Mouse (Mus musculus): ENCODE results near the gene Krt86. TPM values are rescaled to one million over a fixed set of nuclear protein-coding genes. Genes with fewer than 3 reads are reported as not detected.

Krt86 gene
- not detected in 2 replicates for polyA plus RNA-seq (2015; fragmentation: Nextera tagmentation; extraction: Ambion mirVana)

DNA sequence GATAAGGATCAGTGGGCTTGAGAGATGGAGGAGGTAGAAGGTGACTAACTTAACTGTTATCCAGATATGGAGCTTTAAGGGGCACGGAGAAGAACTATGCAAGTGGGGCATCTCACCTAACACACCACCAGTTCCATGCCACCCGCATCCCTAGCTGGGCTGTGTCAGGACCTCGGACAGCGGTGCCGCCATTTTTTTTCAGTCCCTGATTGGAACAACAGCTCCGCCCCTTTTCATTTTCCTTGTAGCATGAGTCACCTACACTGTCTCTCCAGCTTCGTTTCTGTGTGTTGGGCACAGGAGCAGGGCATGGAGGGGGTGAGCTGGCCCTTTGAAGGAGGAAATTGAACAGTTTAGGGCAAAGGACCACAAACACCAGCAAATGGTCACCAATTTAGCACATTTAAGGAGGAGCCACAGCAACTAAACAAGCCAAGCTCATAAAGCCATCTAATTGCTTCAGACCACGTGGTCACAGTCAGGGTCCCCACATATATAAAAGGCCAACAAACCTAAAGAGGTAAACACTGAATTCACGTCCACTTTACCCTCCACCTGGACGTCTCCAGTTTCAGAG lies at the start of gene Krt86:
TSS of gene Krt86 (plus strand) at position 527 of the 577 bp plus-strand sequence.
- ATAC-seq: no peak
- H3K9ac ChIP-seq (ENCODE audit: low read depth, low read length): no peak within 1 kb of the TSS
- H3K27ac ChIP-seq (ENCODE audit: low read depth, low read length): no peak within 1 kb of the TSS
- H3K36me3 ChIP-seq (ENCODE audit: control insufficient read depth, insufficient read depth): no peaks in the 10 kb centered on the region
- no peaks in the 10 kb centered on the region for H3K27me3 ChIP-seq (replicated peaks; ENCODE audit: control insufficient read depth, insufficient read depth, low read length)
- H3K4me3 ChIP-seq (ENCODE audit: low read depth, low read length): no peak within 1 kb of the TSS
- H3K4me1 ChIP-seq (replicated peaks; ENCODE audit: control insufficient read depth, insufficient read depth, low read length): no peaks in the 10 kb centered on the region
- WGBS: 22% methylated on average over 10 of the region's 10 CpGs
- H3K4me2 ChIP-seq (replicated peaks; ENCODE audit: low read depth): no peak within 1 kb of the TSS
- H3K9me3 ChIP-seq (ENCODE audit: control insufficient read depth): no peaks in the 10 kb centered on the region
- TF ChIP-seq CTCF (IDR thresholded peaks at IDR 0.05; ENCODE audit: low read depth): no peak

DNA sequence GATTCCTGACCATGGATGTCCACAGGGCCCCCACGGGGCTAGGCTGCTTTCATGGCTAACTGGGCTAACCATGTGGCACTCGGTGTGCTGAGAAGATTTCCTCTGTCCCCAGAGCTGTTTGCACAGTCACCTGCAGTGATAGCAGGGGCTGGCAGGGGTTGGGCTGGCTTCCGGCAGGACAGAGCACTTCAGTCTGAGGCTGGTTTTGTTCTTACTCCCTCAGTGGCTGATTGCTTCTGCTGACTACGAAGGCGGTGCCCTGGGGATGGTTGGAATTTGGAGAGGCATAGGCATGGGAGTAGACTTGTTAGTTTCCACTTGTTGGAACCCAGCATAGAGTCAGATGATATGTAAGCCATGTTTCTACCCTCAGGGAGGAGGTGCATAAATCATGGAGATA lies 48.4 kb upstream of the Krt86 start:
- peaks cover 25% of the 10 kb centered on the region; the same call in 1 of the 2 replicates for H3K36me3 ChIP-seq (ENCODE audit: control insufficient read depth, insufficient read depth)
- no peak for TF ChIP-seq CTCF (IDR thresholded peaks at IDR 0.05; ENCODE audit: low read depth)
- H3K4me3 ChIP-seq (ENCODE audit: low read depth, low read length): no peak overlapping the region
- no peaks in the 10 kb centered on the region for H3K9me3 ChIP-seq (ENCODE audit: control insufficient read depth)
- 18% methylated on average over 5 of the region's 5 CpGs for WGBS
- no peaks in the 10 kb centered on the region for H3K27me3 ChIP-seq (replicated peaks; ENCODE audit: control insufficient read depth, insufficient read depth, low read length)
- H3K4me1 ChIP-seq (replicated peaks; ENCODE audit: control insufficient read depth, insufficient read depth, low read length): no peaks in the 10 kb centered on the region
- no peak overlapping the region for H3K27ac ChIP-seq (ENCODE audit: low read depth, low read length)
- no peak overlapping the region for H3K4me2 ChIP-seq (replicated peaks; ENCODE audit: low read depth)
- H3K9ac ChIP-seq (ENCODE audit: low read depth, low read length): no peak overlapping the region
- no peak; the same call in 1 of the 2 replicates for ATAC-seq

DNA sequence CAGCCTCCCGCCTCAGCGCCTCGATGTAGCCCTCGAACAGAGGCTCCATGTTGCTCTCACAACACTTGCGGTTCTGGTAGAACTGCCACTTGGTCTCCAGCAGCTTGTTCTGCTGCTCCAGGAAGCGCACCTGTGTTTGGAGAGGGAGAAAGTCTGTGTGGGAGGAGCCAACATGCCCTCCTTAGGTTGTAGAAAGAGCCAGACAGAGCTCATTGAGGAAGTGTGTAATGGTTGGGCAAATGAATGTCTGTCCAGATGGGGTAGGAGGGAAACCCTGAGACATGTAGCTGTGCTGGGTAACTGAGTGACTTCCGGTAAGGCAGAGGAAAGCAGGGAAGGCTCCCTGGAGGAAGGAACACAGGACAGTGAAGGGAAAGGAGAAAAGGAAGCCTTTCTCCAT lies 36.7 kb upstream of the Krt86 start:
- Histone ChIP-seq H3K4me1 (replicated peaks; ENCODE audit: control insufficient read depth, insufficient read depth, low read length) (no peaks in the 10 kb centered on the region), H3K9me3 (ENCODE audit: control insufficient read depth) (no peaks in the 10 kb centered on the region), H3K9ac (ENCODE audit: low read depth, low read length) (no peak overlapping the region), H3K4me2 (replicated peaks; ENCODE audit: low read depth) (no peak overlapping the region), H3K36me3 (ENCODE audit: control insufficient read depth, insufficient read depth) (no peaks in the 10 kb centered on the region), H3K27me3 (replicated peaks; ENCODE audit: control insufficient read depth, insufficient read depth, low read length) (peaks cover 18% of the 10 kb centered on the region), H3K4me3 (ENCODE audit: low read depth, low read length) (no peak overlapping the region), H3K27ac (ENCODE audit: low read depth, low read length) (no peak overlapping the region)
- 73% methylated on average over 7 of the region's 7 CpGs for WGBS
- ATAC-seq: peak; percentile 52
- TF ChIP-seq CTCF (IDR thresholded peaks at IDR 0.05; ENCODE audit: low read depth): no peak

GRCm38 (mm10) chr15:101438555-101438954 lies 34.7 kb upstream of the Krt86 start, which contains the start of gene Krt87:
Gene Krt87, minus strand, starts transcription at chr15:101438804.
- TF ChIP-seq CTCF (IDR thresholded peaks at IDR 0.05; ENCODE audit: low read depth): no peak

DNA sequence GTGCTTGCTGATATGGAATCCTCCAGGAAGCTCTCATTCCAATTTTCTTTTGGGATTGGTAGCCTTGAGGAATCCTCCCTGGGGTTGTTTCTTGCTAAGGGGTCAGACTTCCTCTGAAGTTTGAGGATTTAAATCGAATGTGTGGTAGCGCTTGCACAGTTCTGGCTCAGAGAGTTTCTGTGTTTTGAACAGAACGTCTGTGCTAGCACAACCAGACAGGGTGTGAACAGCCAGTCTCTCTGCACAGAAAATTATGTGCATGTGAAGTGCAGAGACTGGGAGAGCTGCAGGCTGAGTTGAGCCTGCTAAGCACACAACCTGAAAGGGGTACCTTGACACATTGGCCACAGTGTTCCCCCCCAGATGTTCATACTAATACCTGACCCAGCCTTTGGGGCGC lies 32.4 kb upstream of the Krt86 start:
- no peaks in the 10 kb centered on the region for H3K9me3 ChIP-seq (ENCODE audit: control insufficient read depth)
- H3K27ac ChIP-seq (ENCODE audit: low read depth, low read length): no peak overlapping the region
- WGBS: 68% methylated on average over 4 of the region's 4 CpGs
- H3K4me1 ChIP-seq (replicated peaks; ENCODE audit: control insufficient read depth, insufficient read depth, low read length): no peaks in the 10 kb centered on the region
- H3K4me2 ChIP-seq (replicated peaks; ENCODE audit: low read depth): no peak overlapping the region
- peaks cover 18% of the 10 kb centered on the region for H3K27me3 ChIP-seq (replicated peaks; ENCODE audit: control insufficient read depth, insufficient read depth, low read length)
- no peak overlapping the region for H3K4me3 ChIP-seq (ENCODE audit: low read depth, low read length)
- no peak overlapping the region for H3K9ac ChIP-seq (ENCODE audit: low read depth, low read length)
- H3K36me3 ChIP-seq (ENCODE audit: control insufficient read depth, insufficient read depth): no peaks in the 10 kb centered on the region
- ATAC-seq: no peak
- TF ChIP-seq CTCF (IDR thresholded peaks at IDR 0.05; ENCODE audit: low read depth): no peak

More at GRCm38 (mm10) chr15:101438555-101438954, 34.7 kb upstream of the Krt86 start, which contains the start of gene Krt87:
- H3K4me3 ChIP-seq (ENCODE audit: low read depth, low read length): peak within 1 kb of the TSS; percentile 18; the same call in 1 of the 2 replicates
- H3K9me3 ChIP-seq (ENCODE audit: control insufficient read depth): no peaks in the 10 kb centered on the region
- no peak within 1 kb of the TSS for H3K9ac ChIP-seq (ENCODE audit: low read depth, low read length)
- H3K4me2 ChIP-seq (replicated peaks; ENCODE audit: low read depth): peak within 1 kb of the TSS; percentile 35; the same call in 1 of the 2 replicates
- no peak within 1 kb of the TSS for H3K27ac ChIP-seq (ENCODE audit: low read depth, low read length)
- peaks cover 18% of the 10 kb centered on the region for H3K27me3 ChIP-seq (replicated peaks; ENCODE audit: control insufficient read depth, insufficient read depth, low read length)
- H3K4me1 ChIP-seq (replicated peaks; ENCODE audit: control insufficient read depth, insufficient read depth, low read length): no peaks in the 10 kb centered on the region
- no peaks in the 10 kb centered on the region for H3K36me3 ChIP-seq (ENCODE audit: control insufficient read depth, insufficient read depth)
- WGBS: 4% methylated on average over 34 of the region's 34 CpGs
- no peak for ATAC-seq

GRCm38 (mm10) chr15:101446572-101446971 lies 26.7 kb upstream of the Krt86 start:
- H3K36me3 ChIP-seq (ENCODE audit: control insufficient read depth, insufficient read depth): no peaks in the 10 kb centered on the region
- no peak overlapping the region for H3K4me2 ChIP-seq (replicated peaks; ENCODE audit: low read depth)
- no peaks in the 10 kb centered on the region for H3K27me3 ChIP-seq (replicated peaks; ENCODE audit: control insufficient read depth, insufficient read depth, low read length)
- WGBS: 69% methylated on average over 11 of the region's 11 CpGs
- no peak for ATAC-seq
- no peak for TF ChIP-seq CTCF (IDR thresholded peaks at IDR 0.05; ENCODE audit: low read depth)
- no peaks in the 10 kb centered on the region for H3K9me3 ChIP-seq (ENCODE audit: control insufficient read depth)
- no peak overlapping the region for H3K4me3 ChIP-seq (ENCODE audit: low read depth, low read length)
- H3K4me1 ChIP-seq (replicated peaks; ENCODE audit: control insufficient read depth, insufficient read depth, low read length): no peaks in the 10 kb centered on the region
- no peak overlapping the region for H3K27ac ChIP-seq (ENCODE audit: low read depth, low read length)
- H3K9ac ChIP-seq (ENCODE audit: low read depth, low read length): no peak overlapping the region
